Mouse (Mus musculus): ENCODE data around the gene Gng11. TPM values are rescaled to one million over a fixed set of nuclear protein-coding genes. Genes with fewer than 3 reads are reported as not detected.

The Gng11 gene
- polyA plus RNA-seq, 1 experiment from 2014 or later, result 80.3 TPM

GRCm38 (mm10) chr6:4041821-4042220 lies 38.1 kb downstream of the Gng11 start:
- WGBS, result 73% methylated on average over 1 of the region's 1 CpGs
- ATAC-seq (replicated peaks; ENCODE audit: low FRiP score, low TSS enrichment, low read depth), result no peak; the same call in 1 of the 2 replicates
- no peak overlapping the region for H3K27ac ChIP-seq (ENCODE audit: low read depth)
- no peak overlapping the region for H3K4me2 ChIP-seq (ENCODE audit: low read length)
- no peaks in the 10 kb centered on the region for H3K27me3 ChIP-seq (replicated peaks; ENCODE audit: control insufficient read depth, insufficient read depth, low read length)
- H3K9me3 ChIP-seq (ENCODE audit: control insufficient read depth, low read length), result no peaks in the 10 kb centered on the region
- H3K36me3 ChIP-seq (ENCODE audit: control insufficient read depth, insufficient read depth, low read length), result no peaks in the 10 kb centered on the region
- H3K4me3 ChIP-seq (ENCODE audit: low read depth, low read length), result no peak overlapping the region
- no peak for DNase-seq (ENCODE audit: low spot score)
- no peak overlapping the region for H3K9ac ChIP-seq (ENCODE audit: low read length)
- no peaks in the 10 kb centered on the region for H3K4me1 ChIP-seq (replicated peaks; ENCODE audit: control insufficient read depth, insufficient read depth, low read length)

GRCm38 (mm10) chr6:4047200-4047599 lies 43.5 kb downstream of the Gng11 start:
- no peak for DNase-seq (ENCODE audit: low spot score)
- H3K4me2 ChIP-seq (ENCODE audit: low read length), result no peak overlapping the region
- no peaks in the 10 kb centered on the region for H3K36me3 ChIP-seq (ENCODE audit: control insufficient read depth, insufficient read depth, low read length)
- H3K9ac ChIP-seq (ENCODE audit: low read length), result no peak overlapping the region
- H3K9me3 ChIP-seq (ENCODE audit: control insufficient read depth, low read length), result no peaks in the 10 kb centered on the region
- WGBS, result 87% methylated on average over 1 of the region's 1 CpGs
- no peaks in the 10 kb centered on the region for H3K4me1 ChIP-seq (replicated peaks; ENCODE audit: control insufficient read depth, insufficient read depth, low read length)
- ATAC-seq (replicated peaks; ENCODE audit: low FRiP score, low TSS enrichment, low read depth), result no peak
- no peaks in the 10 kb centered on the region for H3K27me3 ChIP-seq (replicated peaks; ENCODE audit: control insufficient read depth, insufficient read depth, low read length)
- H3K4me3 ChIP-seq (ENCODE audit: low read depth, low read length), result no peak overlapping the region
- H3K27ac ChIP-seq (ENCODE audit: low read depth), result no peak overlapping the region

- Histone ChIP-seq H3K4me1 (replicated peaks; ENCODE audit: control insufficient read depth, insufficient read depth, low read length) (no peaks in the 10 kb centered on the region), H3K36me3 (ENCODE audit: control insufficient read depth, insufficient read depth, low read length) (no peaks in the 10 kb centered on the region), H3K9ac (ENCODE audit: low read length) (no peak overlapping the region), H3K9me3 (ENCODE audit: control insufficient read depth, low read length) (no peaks in the 10 kb centered on the region), H3K27ac (ENCODE audit: low read depth) (no peak overlapping the region), H3K4me2 (ENCODE audit: low read length) (no peak overlapping the region), H3K4me3 (ENCODE audit: low read depth, low read length) (no peak overlapping the region), H3K27me3 (replicated peaks; ENCODE audit: control insufficient read depth, insufficient read depth, low read length) (no peaks in the 10 kb centered on the region)
- DNase-seq (ENCODE audit: low spot score), result no peak
- ATAC-seq (replicated peaks; ENCODE audit: low FRiP score, low TSS enrichment, low read depth), result no peak
- 42% methylated on average over 1 of the region's 1 CpGs for WGBS
These were observed 49.1 kb downstream of the Gng11 start for GRCm38 (mm10) chr6:4052843-4053242.

GRCm38 (mm10) chr6:4054387-4054786 lies 50.7 kb downstream of the Gng11 start:
- H3K36me3 ChIP-seq (ENCODE audit: control insufficient read depth, insufficient read depth, low read length), result no peaks in the 10 kb centered on the region
- WGBS, result 88% methylated on average over 4 of the region's 4 CpGs
- ATAC-seq (replicated peaks; ENCODE audit: low FRiP score, low TSS enrichment, low read depth) (no peak), DNase-seq (ENCODE audit: low spot score) (no peak)
- H3K4me3 ChIP-seq (ENCODE audit: low read depth, low read length), result no peak overlapping the region
- H3K9me3 ChIP-seq (ENCODE audit: control insufficient read depth, low read length), result no peaks in the 10 kb centered on the region
- H3K9ac ChIP-seq (ENCODE audit: low read length), result no peak overlapping the region
- no peaks in the 10 kb centered on the region for H3K4me1 ChIP-seq (replicated peaks; ENCODE audit: control insufficient read depth, insufficient read depth, low read length)
- H3K27me3 ChIP-seq (replicated peaks; ENCODE audit: control insufficient read depth, insufficient read depth, low read length), result no peaks in the 10 kb centered on the region
- H3K4me2 ChIP-seq (ENCODE audit: low read length), result no peak overlapping the region
- no peak overlapping the region for H3K27ac ChIP-seq (ENCODE audit: low read depth)

Other genes with a start within 250 kb of the Gng11 start
- 0.38 and 0.46 TPM in 2 replicates for gene Calcr, start 239.2 kb upstream of the Gng11 start, polyA plus RNA-seq (2014; fragmentation: Nextera tagmentation; extraction: Ambion mirVana)
- gene Tfpi2, start 15.0 kb upstream of the Gng11 start, polyA plus RNA-seq (2014; fragmentation: Nextera tagmentation; extraction: Ambion mirVana), result 6.3 and 8.3 TPM in 2 replicates
- 0.15 TPM in 1 of 2 replicates, not detected in the other for gene Gngt1, start 10.1 kb upstream of the Gng11 start, polyA plus RNA-seq (2014; fragmentation: Nextera tagmentation; extraction: Ambion mirVana)
- 55.2 and 66.7 TPM in 2 replicates for gene Bet1, start 83.1 kb downstream of the Gng11 start, polyA plus RNA-seq (2014; fragmentation: Nextera tagmentation; extraction: Ambion mirVana)

Data from intestine, embryonic 14.5 days (tissue).